Mouse (Mus musculus): ENCODE data around the gene Pak1ip1.

GRCm38 (mm10) chr13:41047280-41047679, 46.5 kb downstream of the Pak1ip1 start:
- TF ChIP-seq CTCF (IDR thresholded peaks at IDR 0.05): peak; percentile 11; the same call in 1 of the 2 replicates
- no peak for TF ChIP-seq EP300 (IDR thresholded peaks at IDR 0.05)

Data from lung, postnatal 0 days (tissue).